Mouse (Mus musculus) liver, adult 2 months (tissue): ENCODE measurements around the gene Il6st.

ENCODE experiments used
- CTCF ChIP-seq: fragments of 200-500 bp; IDR thresholded peaks from 2 replicates; pipeline ENCODE4 v1.5.1; 2011; ENCODE audit warnings: low read depth, low read length, control low read depth
- POLR2A ChIP-seq: fragments of 200-500 bp; IDR thresholded peaks from 2 replicates; pipeline ENCODE4 v1.6.1; 2011; ENCODE audit warnings: low read length, control low read depth; ENCODE audit not compliant: insufficient read depth; ENCODE audit errors: extremely low read depth

GRCm38 (mm10) chr13:112462411-112462987 lies 1.4 kb upstream of the Il6st start:
- TF ChIP-seq POLR2A = no peak
- no peak for TF ChIP-seq CTCF
